Mouse (Mus musculus): ENCODE data around the gene Fbxo39.
A peak's percentile ranks its signal among the peaks of the same experiment; 100 is the strongest.
"Not testable (repeated sequence)": the region's sequence is repeated elsewhere in the genome, so short reads cannot be mapped to it uniquely, and the experiment has no call there.

Fbxo39 gene

DNA sequence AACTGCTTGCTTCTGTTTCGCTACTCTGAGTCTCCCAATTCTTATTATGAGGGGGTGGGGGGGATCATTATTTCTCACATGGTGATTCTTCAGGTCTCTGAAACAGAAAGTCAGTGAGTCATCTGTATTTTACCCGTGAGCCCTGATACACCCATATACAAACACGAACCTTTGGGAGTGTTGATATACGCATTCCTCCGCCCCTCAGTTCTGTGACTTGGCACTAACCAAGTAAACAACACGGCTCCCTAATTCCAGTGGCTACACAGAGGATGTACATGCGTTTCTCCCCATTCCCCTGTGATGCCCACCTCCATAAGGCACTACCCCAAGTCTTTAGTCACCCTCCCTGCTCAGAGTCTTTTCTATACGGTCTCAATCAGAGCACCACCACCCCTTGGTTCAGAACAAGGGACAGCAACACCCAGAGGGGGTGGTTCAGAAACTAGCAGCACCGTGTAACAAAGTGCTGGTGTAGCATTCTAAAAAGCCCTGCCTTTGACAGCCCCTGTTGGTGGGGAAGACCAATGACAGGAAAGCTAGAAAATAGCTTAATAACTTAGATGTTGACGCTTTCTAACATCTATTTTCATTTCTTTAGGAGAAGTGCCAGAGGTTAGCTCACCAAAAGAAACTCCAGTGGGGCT lies 2.8 kb upstream of the Fbxo39 start:
- no peak for DNase-seq

DNA sequence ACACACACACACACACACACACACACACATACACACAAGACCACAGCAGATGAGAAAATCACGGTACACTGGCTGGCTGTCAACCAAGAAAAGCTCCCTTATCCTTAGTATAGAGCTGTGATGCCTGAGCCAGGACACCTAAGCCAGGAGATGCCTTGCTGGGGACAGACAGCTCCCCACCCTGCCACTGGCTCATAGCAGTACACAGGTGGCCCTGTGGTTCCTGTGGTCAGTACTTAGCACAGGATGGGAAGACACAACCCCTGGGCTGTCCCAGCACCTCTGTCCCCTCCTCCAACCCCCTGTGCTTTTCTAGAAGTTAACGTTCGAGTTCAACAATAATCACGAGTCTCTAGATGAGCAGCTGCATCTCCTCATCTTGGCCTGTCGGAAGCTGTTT lies 3.8 kb downstream of the Fbxo39 start:
- DNase-seq = no peak

GRCm38 (mm10) chr11:72324431-72324830 lies 10.2 kb downstream of the Fbxo39 start:
- peak; percentile 47 for DNase-seq

DNA sequence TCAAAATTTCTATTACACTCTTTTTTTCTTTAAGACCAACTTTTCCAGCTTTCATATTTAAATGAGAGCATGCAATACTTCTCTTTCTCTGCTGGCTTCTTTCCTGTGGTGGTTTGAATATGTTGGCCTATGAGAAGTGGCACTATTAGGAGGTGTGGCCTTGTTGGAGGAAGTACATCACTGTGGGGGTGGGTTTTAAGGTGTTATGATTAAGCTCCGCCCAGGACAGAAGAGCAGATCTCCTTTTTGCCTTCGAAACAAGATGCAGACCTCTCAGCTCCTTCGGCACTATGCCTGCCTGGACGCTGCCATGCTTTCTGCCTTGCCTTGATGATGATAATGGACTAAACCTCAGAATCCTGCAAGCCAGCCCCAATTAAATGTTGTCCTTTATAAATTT lies 11.5 kb downstream of the Fbxo39 start:
- DNase-seq = no peak

GRCm38 (mm10) chr11:72332951-72333667 lies 18.9 kb downstream of the Fbxo39 start:
- no peak for DNase-seq

DNA sequence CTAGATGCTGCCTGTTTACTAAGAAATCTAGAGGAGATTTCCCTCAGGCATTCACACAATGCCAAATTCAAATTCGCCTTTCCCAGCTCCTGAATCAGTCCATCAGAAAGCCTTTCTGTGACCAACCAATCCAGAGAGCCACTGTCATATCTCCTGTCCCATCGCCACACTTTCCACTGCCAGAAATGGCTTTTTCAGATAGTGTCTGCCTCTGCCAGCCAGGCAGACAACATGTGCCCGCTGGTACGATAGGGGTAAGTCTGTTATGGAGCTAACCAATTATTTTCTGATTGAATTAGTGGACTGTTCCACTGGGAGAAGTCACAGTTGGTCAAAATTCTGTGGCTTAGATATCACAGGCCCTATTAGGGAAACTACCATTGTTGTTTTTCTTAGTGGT lies 20.4 kb downstream of the Fbxo39 start:
- no peak for DNase-seq

GRCm38 (mm10) chr11:72336726-72337125 lies 22.5 kb downstream of the Fbxo39 start:
- DNase-seq = no peak

- DNase-seq = peak; percentile 59
These were observed 24.2 kb downstream of the Fbxo39 start for GRCm38 (mm10) chr11:72338437-72338871.

DNA sequence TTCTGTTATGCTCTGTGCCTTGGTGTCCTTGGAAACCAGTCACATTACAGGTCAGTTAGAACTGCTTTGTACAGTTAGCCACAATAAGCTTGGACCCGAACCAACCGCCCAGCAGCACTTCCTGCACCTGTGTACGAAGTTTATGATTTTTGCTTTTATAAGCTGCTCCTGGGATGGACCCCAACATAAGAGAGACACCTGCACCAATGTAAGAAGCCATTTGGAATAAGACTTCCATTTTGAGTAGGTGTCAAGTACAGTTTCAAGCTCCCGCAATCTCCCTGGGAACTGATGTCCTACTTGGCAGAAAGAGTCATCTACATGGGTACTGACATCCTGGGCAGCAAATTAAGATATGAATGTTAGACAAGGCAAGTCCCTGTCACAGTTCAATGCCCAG lies 25.5 kb downstream of the Fbxo39 start:
- no peak for DNase-seq

GRCm38 (mm10) chr11:72342549-72343237 lies 28.4 kb downstream of the Fbxo39 start:
- peak; percentile 80 for DNase-seq

- DNase-seq = not testable (repeated sequence)
These were observed 29.0 kb downstream of the Fbxo39 start for GRCm38 (mm10) chr11:72343238-72343625.

- DNase-seq = peak; percentile 74
These were observed 29.7 kb downstream of the Fbxo39 start for GRCm38 (mm10) chr11:72343904-72344303.

DNA sequence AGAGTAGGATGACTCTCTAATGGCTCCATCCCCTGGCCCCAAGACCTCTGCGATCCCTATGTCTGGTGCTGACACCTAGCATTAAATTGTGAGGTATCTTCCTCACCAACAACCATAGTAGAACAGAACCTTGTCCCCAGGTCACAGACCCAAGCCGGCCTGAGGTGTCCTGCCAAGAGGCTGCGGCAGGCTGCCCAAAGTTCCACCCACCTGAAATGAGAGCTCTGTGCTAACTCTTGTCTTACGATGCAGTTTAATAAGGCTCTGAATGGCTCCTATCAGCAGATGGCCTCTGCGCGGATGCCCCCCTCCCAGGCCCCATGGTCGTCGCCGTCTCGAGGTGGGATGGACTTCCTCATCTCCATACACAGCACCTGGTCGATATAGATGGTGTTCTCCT lies 30.2 kb downstream of the Fbxo39 start:
- DNase-seq = peak; percentile 73

GRCm38 (mm10) chr11:72348563-72348962 lies 34.3 kb downstream of the Fbxo39 start:
- DNase-seq = peak; percentile 62

- peak; percentile 60 for DNase-seq
These were observed 34.8 kb downstream of the Fbxo39 start for GRCm38 (mm10) chr11:72349016-72349415.

- peak; percentile 44 for DNase-seq
These were observed 35.4 kb downstream of the Fbxo39 start for GRCm38 (mm10) chr11:72349652-72350051.

DNA sequence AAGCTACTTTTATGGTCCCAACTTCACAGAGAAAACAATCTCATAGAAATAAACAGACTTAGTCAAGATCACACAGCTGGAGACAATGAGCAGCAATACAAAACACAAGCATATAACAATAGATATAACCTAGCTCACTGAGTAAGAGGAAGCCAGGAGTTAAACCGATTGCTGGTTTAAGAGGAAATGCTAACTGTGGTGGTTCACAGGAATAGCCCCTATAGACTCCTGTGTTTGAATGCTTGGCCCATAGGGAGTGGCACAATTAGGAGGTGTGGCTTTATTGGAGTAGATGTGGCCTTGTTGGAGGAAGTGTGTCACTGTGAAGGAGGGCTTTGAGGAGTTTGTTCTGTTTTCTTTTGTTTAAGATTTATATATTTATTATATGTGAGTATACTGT lies 38.0 kb downstream of the Fbxo39 start:
- no peak for DNase-seq

DNA sequence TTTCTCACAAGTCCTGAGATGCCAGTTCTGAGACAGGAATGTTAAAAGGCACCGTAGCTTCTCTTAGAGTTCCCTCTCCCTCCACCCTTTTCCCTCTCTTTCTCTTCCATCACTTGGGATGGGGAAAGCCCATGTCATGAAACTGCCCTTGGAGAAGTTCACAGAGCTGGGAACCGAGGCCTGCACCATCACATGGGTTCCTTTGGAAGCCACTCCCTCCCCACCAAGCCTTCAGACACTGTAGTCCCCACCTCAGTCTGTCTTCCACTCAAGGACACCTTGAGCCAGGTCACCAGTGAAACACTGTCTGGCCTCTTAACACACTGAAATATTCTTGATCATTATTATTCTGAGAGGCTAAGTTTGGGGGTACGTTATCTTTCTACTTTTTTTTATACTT lies 38.9 kb downstream of the Fbxo39 start:
- DNase-seq = no peak

DNA sequence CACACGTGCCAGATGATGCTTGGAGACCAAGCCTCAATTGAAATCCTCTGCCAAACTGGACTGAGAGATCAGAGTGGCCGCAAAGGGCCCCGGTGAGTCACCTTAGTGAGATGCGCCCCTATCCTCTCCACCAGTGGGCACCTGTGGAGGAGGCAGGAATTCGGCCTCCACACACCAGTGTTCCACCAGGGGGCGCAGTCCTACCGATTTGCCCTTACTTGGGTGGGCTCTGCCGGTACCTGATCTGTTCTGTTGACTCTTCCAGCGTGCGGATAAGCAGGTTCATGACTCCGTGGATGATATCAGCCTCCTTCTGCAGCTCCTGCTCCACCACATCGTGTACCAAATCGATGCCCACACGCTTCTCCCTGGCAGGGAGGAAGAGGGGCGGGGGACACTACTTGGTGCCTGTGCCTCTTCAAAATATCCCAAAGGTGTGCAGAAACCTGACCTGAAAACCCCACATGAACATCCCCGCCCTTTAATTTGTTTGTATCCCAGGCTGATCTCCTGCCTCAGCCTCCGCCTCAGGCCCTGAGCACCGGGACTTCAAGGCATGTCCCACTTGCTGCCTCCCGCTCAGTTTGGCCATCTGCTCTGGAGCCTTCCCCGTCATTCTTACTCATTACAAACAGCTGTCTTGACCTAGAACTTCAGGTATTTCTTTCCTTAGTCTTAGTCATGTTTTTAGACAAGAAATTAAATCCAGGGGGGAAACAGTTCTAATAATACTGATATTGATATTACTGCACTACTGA lies 40.9 kb downstream of the Fbxo39 start:
- DNase-seq = peak; percentile 70

DNA sequence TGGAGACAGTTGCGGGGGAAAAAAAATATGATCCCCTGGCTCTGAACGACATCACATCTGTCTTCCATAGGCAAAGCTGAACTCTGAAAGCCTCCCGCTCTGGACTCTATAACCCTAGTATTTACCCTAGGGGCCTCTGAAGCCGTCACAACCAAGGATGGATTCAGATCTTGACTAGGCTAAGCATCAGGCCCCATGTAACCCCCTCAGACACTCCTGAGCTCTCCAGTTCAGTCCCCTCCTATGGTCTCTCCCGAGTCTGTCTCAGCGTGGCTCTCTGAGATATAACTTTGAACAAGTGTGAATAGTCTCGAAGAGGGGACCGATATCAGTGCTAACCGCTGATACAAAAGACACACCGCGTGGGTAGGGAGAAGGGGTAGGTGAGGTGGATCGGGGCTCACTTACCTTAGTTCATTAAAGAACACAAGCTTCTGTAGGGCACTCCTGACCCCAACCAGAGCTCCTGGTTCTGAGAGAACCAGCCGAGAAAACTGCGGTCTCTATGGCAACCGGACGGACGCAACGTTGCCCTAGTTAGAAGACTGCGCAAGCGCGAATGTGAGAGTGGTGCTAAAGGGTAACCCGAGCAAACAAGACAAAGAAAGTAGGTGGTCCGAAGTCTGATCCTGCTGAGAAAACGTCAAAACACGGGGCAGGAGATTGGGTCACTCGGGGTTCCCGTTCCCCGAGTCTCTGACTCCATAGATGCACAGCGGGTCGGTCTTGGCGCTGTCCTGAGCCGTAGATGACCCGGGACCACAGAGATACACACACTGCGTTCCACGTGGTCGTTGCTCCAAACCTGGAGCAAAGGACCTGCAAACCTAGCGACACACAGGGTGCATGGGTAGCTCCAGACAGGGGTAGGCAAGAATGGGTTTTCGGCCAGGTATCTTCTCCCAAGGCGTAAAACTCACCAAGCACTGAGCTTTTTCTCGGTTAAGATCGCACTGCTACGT lies 47.4 kb downstream of the Fbxo39 start:
- DNase-seq = peak; percentile 67

- no peak for DNase-seq
These were observed 48.1 kb downstream of the Fbxo39 start, which contains the start of gene Tekt1 for GRCm38 (mm10) chr11:72362347-72362741. Tekt1 (minus strand) TSS chr11:72362442.
